Mouse (Mus musculus) liver, postnatal 0 days (tissue): ENCODE data around the gene Fam171a2.

ENCODE experiments used
- CTCF ChIP-seq: sonication (generic); IDR thresholded peaks from 2 replicates; pipeline ENCODE4 v1.5.1; 2016; ENCODE audit warnings: antibody characterized with exemption, low read depth
- EP300 ChIP-seq: IDR thresholded peaks from 2 replicates; pipeline ENCODE4 v1.6.1; 2016; ENCODE audit warnings: antibody characterized with exemption, low read depth, mild to moderate bottlenecking

DNA sequence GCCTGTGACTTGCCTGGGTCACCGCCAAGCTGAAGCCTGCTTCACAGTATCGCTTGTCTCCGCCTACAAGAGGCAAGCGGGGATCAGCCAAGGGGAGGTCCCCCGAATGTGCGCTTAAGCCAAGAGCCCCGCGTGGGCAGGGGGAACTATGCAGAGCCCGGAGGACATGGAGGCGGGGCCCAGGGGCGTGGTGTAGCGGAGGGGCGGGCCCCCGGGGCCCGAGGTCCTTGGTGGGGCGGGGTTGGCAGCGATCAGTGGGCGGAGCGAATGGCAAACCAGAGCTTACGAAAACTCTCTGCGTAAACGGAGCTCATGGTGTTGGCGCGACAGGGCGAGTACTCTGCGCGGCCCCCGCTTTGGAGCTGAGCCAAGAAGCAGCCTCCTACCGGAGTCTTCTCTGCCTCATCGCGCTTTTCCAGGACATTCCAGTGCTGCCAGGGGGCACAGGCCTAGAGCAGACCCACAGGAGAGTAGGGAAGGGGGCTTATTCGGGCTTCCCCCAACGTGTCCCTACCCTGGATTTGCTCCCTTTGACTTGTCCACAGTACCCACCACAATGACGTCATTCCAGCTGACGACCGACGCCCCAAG is 19.7 kb upstream of the Fam171a2 start:
- TF ChIP-seq EP300 (no peak; the same call in 1 of the 2 replicates), CTCF (no peak)
